Mouse (Mus musculus) adrenal gland, postnatal 36 days (tissue): ENCODE measurements around the gene Tspan2. TPM values are rescaled to one million over a fixed set of nuclear protein-coding genes. Genes with fewer than 3 reads are reported as not detected.
A peak's percentile ranks its signal among the peaks of the same experiment; 100 is the strongest.

Experiments used
- DNase-seq, 2 experiments: peaks; one replicate each; pipeline ENCODE4 v3.0.0; 2021; ENCODE audit warnings: mixed read lengths in 1 of 2
- total RNA-seq, 2 experiments: library from RNA; stranded (reverse); gene quantifications; 2 replicates each; pipeline ENCODE4 v1.2.3; 2021

Gene Tspan2
- total RNA-seq, 2 experiments from 2014 or later, result 5.6 to 6.1 TPM

DNA sequence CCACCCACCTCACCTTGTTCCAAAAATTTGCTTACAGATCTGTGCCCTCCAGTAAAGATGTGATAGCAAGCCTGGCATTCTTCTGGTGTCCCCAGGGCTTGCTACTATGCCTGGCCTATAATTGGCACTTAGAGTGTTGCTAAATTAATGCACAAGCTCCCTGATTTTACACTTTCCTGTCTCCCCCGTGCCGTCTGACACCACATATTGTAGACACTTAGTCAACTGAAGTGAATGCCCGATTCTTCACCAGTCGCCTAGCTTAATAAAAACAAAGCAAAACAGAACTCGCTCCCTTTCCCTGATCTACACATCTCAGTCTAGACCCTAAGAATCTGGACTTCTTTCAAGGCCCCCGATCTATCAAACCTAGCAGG lies 405 bp upstream of the Tspan2 start:
- DNase-seq, result no peak

DNA sequence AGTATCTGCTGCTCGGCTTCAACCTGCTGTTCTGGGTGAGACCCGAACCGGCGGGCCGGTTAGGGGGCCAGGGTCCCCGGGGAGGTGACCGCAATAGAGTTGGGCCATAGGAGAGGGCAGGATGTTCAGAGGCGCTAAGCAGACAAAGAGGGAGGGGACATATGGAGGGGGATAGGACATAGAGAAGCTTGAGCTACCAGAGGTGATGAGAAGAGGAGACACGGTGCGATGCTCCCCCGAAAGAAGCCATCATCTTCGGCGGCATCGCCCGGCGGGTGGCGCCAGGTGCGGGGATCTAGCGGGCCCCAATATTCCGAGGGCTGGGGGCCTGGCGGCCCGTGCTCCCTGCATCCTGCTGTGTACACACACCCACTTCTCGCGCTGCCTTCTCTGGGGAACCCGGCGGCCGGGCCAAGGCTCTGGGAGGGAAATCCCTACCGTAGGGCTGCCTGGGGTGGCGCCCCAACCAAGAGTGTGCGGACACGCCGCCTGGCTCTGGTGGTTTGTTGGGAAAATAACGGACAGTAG lies 766 bp downstream of the Tspan2 start:
- peak; percentile 30 to 55 for DNase-seq

DNA sequence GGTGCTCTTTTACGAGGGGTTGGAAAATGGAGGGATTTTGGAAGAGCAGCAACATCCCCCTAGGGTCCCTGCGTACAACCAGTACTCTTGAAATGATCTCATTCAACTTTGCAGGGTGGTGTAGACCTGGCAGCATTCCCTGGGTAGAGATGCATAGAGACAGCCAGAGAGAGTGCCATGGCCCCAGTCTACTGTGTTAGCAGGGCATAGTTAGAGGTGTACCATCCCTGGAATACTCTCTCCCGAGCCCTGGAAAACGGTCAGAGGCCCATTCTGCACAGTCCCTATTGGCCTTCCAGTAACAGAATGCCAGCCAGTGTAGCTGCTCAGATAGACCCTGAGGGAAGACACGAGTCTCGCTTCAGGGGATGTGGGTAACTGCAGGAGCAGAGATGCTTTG lies 1.3 kb downstream of the Tspan2 start:
- DNase-seq, result no peak

- no peak for DNase-seq
Observed at GRCm38 (mm10) chr3:102736436-102736835, 2.1 kb downstream of the Tspan2 start.

GRCm38 (mm10) chr3:102737106-102737505 lies 2.8 kb downstream of the Tspan2 start:
- no peak for DNase-seq

DNA sequence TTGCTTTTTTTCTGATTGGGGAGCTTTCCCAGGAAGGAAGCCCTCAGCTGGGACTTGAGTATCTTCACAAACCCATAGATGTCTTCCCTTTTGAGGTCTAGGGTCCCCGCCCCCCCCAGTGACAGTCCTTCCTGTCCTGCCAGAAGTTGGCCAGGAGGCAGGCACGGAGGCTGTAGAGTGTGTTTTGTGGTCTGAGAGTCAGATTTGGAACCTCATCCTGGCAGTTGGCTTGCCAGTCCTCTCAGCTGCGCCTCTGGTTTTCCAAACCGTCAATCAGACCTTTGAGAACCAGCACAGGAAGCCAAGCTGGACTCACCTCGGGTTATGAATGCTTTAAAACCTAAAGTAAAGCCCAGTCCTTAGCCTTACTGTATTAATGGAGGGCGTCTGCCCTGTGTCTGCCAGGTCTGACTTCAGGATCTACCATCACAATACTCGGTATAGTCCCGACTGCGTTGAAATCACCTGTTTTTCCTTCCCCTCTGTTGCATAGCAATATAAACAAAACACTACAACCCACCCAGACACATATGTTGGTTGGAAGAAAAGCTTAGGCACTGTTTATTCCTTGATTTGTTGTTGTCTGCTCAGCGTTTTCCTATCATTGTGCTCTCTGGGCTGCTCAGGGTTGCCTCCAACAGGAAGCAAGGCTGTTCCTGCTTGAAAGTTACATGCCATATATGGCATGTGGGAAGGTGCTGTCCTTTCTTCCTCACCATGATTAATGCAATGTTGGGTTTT lies 4.0 kb downstream of the Tspan2 start:
- DNase-seq, result no peak

DNA sequence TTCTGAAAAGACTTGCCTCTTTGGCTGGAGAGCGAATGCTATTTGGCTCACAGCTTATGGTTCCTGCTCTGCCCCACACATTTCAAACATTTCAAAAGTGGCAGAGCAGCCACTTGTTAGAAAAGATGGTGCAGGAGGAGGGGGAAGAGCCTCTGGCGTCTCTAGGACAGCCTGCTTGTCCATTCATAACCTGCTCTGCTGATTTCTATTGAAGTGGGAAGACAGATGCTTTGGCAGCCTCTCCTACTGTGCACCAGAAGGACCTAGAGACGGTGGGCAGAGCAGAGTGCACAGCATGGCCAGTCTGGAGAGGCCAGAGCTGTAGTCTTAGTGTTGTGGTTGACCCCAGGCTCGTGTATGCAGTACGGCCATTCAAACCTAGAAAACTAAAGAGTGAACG lies 4.6 kb downstream of the Tspan2 start:
- no peak for DNase-seq

DNA sequence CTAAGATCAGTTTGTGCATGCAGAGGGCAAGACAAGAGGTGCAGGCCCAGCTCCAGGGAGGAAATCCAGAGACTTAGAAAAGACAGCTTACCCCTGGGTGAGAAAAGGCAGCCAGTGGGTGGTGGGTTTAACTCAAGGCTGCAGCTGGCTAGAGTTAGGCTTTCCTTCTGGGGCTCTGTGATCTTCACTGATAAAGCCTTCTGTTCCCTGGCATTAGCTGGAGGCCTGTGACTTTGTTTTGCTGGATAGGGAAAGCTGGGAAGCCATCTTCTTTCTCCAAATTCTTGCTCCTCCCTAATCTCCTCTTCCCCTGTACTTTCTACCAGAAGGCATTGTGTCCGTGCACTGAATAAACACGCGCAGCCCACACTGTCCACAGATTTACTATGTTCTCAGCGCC lies 8.4 kb downstream of the Tspan2 start:
- DNase-seq, result no peak

GRCm38 (mm10) chr3:102743202-102743601 lies 8.9 kb downstream of the Tspan2 start:
- no peak for DNase-seq

- DNase-seq, result no peak
Observed at GRCm38 (mm10) chr3:102743781-102744471, 9.6 kb downstream of the Tspan2 start.

- no peak for DNase-seq
Observed at GRCm38 (mm10) chr3:102744657-102745056, 10.3 kb downstream of the Tspan2 start.

DNA sequence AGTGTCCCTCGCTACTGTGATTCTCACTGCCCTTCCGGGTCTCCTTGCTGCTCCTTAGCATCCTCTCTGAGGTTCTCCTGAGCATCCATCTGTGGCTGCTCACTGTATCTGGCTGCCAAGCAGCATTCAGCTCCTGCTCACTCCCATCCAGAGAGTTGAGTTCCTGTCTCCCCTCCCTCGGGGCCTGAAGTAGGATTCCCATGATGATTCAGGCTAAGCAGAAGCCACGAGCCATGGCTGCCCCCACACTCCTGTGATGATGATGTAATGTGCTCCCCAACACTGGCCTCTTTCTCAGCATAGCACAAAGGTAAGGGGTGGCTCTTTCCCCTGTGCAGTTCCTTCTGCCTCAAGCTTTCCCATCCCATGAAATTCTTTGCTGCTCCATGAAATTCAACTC lies 11.8 kb downstream of the Tspan2 start:
- no peak for DNase-seq

GRCm38 (mm10) chr3:102748038-102748437 lies 13.7 kb downstream of the Tspan2 start:
- no peak for DNase-seq

GRCm38 (mm10) chr3:102748686-102749085 lies 14.4 kb downstream of the Tspan2 start:
- no peak for DNase-seq

DNA sequence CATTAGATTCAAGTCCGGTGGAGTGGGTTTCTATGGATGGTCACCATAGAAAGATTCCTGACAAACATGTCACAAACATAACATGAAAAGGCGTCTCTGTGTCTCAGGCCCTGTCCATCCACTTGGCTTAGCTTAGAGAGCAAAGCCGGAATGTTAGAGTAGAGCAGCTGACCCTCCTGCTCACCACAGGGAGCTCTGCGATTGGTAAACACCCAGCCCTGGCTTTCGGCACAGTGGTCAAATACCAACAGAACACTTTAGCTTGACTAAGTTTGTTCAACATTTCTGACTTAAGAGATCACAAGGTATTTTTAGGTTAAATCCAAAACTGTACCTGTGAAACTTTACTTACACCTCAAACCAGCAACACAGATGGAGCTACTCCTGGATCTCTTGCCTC lies 16.8 kb downstream of the Tspan2 start:
- no peak for DNase-seq

- DNase-seq, result no peak
Observed at GRCm38 (mm10) chr3:102751536-102751935, 17.2 kb downstream of the Tspan2 start.

DNA sequence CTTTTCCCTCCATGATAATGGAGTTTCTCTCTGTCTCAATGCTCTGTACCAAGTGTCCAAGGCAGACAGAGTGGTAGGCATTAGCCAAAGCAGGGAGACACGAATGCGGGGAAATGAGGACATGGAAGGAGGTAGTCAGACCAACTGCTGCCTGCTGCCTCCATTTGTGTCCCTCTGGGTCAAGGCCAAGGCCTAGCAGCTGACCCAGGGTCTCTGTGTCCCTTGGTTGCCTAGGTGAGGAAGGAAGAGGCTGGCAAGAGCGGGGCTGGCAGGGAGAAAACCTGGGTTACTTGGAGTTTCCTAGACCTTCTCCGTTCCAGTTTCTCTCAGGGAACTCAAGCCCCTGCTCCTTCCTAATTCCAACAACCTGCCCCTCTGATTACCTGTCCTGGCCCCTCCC lies 17.7 kb downstream of the Tspan2 start:
- no peak for DNase-seq

GRCm38 (mm10) chr3:102752457-102752856 lies 18.1 kb downstream of the Tspan2 start:
- no peak for DNase-seq

GRCm38 (mm10) chr3:102755801-102756200 lies 21.5 kb downstream of the Tspan2 start:
- no peak for DNase-seq

DNA sequence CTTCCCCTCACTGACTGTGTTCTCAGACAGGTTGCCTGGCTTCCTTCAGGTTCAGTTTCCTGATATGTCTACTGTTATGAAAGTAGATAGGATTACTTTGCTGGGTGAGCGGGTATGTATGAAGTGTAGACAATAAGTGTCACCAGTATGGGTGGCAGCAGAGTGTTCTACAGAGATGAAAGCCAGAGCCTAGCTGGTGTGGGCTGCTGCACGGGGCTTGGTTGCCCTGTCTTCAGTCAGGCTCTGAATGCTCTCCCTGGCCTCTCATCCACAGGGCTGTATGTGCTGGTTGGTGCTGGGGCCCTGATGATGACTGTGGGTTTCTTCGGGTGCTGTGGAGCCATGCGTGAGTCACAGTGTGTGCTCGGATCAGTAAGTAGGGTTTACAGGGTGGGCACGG lies 22.7 kb downstream of the Tspan2 start:
- DNase-seq, result no peak

GRCm38 (mm10) chr3:102760236-102760635 lies 25.9 kb downstream of the Tspan2 start:
- DNase-seq, result no peak

GRCm38 (mm10) chr3:102762388-102762787 lies 28.1 kb downstream of the Tspan2 start:
- DNase-seq, result no peak

GRCm38 (mm10) chr3:102763713-102764400 lies 29.5 kb downstream of the Tspan2 start:
- no peak for DNase-seq
